Mouse (Mus musculus) common myeloid progenitor, adult 5-6 weeks (primary cell): ENCODE data around the gene Borcs5. TPM values are rescaled to one million over a fixed set of nuclear protein-coding genes. Genes with fewer than 3 reads are reported as not detected.

ENCODE experiments used
- ATAC-seq: replicated peaks from 2 replicates; pipeline ENCODE4 v1.8.0; 2016; ENCODE audit warnings: low read depth, mild to moderate bottlenecking, moderate TSS enrichment, inconsistent platforms; ENCODE audit not compliant: poor library complexity, severe bottlenecking
- total RNA-seq: library from RNA; stranded (forward); fragments of 200-1000, 187-1606 nt; gene quantifications from 2 replicates; pipeline ENCODE4 v1.2.3, GENCODE M21; 2017

The Borcs5 gene
- total RNA-seq: 12.4 and 13.4 TPM in 2 replicates

DNA sequence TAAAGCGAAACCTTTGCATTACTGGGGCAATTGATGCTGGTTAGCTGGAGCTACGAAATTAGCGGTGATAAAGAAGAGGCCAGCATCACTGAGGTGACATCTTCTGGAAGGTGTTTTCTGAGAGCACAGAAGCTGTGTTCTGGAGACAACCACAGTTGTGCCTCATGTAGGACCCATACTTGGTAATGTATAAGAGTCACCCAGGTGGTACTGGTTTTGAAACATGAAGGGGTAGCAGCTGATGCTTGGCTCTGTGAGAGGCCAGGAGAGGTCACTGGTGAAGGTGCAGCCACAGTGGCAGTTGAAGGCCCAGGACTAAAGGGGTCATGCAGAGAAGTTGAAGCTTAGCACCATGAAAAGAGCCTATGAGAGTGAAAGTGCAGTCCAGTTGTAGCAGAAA, at the start of gene Borcs5:
Borcs5 (plus strand) TSS at position 301 of the 400 bp plus-strand sequence.
- no peak for ATAC-seq

DNA sequence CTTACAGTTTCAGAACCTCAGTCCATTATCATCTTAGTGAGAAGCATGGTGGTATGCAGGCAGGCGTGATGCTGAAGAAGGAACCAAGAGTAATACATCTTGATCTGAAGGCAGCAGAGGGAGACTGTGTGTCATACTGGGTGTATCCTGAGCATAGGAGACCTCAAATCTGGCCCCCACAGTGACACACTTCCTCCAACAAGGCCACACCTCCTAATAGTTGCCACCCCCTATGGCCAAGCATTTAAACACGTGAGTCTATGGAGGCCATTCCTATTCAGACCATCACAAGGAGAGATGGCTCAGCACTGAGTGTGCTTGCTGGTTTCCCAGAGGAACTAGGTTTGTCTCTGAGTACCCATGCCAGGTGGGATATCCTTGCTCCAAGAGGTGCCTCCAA, 47.7 kb upstream of the Borcs5 start:
- ATAC-seq: no peak

- peak; percentile 89 for ATAC-seq
Observed at GRCm38 (mm10) chr6:134594569-134595442, 44.5 kb upstream of the Borcs5 start.

GRCm38 (mm10) chr6:134597651-134598229, 41.6 kb upstream of the Borcs5 start:
- ATAC-seq: no peak

GRCm38 (mm10) chr6:134599239-134599638, 40.1 kb upstream of the Borcs5 start:
- no peak for ATAC-seq

- ATAC-seq: no peak
Observed at GRCm38 (mm10) chr6:134601130-134601529, 38.2 kb upstream of the Borcs5 start.

GRCm38 (mm10) chr6:134601766-134602165, 37.5 kb upstream of the Borcs5 start:
- no peak for ATAC-seq

- no peak for ATAC-seq
Observed at GRCm38 (mm10) chr6:134602371-134603003, 36.8 kb upstream of the Borcs5 start.

DNA sequence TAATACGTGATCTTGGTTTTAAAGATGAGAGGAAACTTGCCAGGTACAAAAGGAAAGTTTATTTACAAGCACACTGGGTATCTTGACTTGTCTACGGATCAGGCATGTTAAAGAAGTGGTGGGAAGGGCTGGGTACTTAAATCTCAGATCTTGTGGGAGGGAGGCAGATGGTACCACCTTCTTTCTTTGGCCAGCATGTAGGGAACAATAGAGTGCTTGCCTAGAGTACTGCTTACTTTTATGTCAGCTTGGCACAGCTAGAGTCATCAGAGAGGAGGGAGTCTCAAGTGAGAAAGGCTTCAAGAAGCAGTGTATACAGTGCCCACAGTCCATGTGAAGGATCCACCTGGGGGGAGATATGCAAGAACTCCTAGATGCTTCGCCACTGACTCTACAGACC, 34.1 kb upstream of the Borcs5 start:
- ATAC-seq: no peak

DNA sequence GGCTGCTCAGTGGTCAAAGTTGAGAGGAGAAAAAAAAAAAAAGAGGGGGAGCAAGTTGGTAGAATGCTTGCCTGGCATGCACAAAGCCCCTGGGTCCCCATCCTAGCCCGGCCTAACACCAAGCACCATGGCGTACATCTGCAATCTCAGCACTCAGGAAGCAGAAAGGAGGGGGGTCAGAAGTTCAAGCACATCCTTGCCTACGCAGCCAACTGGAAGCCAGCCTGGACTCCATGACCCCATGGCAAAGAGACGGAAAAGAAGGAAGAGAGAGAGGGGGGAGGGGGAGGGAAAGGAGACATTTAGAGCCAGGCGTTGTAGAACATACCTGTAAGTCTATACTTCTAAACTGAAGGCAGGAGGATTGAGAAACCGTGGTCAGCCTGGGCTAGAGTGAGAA, 32.8 kb upstream of the Borcs5 start:
- no peak for ATAC-seq

DNA sequence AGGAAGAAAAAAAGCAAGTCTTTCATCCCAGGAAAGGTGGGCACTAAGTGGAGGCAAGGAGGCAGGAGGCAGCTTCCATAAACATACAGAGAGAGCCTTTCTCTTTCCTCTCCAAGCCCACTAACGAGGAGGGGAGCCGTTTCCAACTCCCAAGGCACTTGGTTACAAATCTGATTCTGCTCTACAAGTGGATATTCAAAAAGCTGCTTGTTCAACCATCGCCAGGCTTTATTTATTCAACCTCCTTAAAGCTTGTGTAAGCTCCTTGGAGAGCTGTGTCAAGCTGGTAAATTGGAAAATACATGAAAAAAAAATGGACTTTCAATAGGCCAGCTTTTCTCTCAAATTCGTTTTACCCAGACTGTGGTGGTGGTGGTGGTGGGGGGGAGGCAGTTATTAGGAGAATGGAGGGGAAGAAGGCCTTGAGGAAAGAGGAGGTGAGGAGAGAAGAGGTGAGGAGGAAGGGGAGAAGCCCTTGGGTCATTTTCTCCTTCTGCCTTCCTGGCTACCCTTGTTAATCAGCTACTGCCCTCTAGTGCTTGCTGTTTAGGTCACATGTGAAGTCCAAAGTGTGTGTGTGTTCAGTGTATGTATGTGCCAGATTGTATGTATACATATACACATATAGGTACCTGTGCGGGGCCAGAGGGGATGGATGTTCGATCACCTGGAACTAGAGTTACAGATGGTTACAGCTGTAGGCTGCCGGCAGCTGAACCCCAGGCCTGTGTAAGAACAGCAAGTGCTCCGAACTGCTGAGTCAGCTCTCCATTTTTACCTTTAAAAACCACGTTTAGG, 32.2 kb upstream of the Borcs5 start:
- peak; percentile 79; the same call in 1 of the 2 replicates for ATAC-seq

GRCm38 (mm10) chr6:134610380-134610779, 28.9 kb upstream of the Borcs5 start:
- ATAC-seq: no peak

DNA sequence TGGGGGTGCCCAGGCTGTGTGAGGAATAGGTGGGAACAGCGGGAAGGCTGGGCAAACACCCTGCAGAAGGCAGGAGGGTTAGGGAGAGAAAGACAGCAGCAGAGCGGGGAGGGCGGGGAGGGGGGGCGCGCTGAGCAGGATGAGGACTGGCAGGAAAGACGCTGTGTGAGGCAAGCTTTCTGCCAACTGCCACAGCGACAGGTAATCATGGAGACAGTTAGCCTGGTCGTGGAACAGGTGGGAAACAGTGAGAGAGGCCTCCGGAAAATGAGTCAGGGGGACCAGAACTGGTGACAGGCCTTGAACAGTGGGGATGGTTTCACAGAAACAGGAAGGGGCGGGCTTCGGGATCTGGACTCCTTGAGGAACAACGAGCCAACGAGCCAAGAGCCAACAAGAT, 27.4 kb upstream of the Borcs5 start:
- ATAC-seq: no peak

DNA sequence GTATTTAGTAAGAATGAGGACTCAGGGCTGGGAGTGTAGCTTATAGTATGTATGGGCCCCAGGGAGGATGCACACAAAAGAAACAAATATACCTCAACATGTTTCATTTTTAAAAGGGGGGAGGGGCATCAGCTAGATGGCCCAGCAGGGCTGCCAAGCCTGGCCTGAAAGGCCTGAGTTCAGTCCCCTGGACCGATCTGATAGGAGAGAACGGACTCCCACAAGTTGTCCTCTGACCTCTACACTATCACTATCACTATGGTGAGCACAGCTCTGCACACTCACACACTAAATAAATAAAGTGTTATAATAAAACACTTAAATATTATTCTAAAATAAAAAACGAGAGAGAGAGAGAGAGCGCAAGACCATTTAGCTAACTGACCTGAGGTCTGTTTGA, 25.0 kb upstream of the Borcs5 start:
- peak; percentile 12 for ATAC-seq

DNA sequence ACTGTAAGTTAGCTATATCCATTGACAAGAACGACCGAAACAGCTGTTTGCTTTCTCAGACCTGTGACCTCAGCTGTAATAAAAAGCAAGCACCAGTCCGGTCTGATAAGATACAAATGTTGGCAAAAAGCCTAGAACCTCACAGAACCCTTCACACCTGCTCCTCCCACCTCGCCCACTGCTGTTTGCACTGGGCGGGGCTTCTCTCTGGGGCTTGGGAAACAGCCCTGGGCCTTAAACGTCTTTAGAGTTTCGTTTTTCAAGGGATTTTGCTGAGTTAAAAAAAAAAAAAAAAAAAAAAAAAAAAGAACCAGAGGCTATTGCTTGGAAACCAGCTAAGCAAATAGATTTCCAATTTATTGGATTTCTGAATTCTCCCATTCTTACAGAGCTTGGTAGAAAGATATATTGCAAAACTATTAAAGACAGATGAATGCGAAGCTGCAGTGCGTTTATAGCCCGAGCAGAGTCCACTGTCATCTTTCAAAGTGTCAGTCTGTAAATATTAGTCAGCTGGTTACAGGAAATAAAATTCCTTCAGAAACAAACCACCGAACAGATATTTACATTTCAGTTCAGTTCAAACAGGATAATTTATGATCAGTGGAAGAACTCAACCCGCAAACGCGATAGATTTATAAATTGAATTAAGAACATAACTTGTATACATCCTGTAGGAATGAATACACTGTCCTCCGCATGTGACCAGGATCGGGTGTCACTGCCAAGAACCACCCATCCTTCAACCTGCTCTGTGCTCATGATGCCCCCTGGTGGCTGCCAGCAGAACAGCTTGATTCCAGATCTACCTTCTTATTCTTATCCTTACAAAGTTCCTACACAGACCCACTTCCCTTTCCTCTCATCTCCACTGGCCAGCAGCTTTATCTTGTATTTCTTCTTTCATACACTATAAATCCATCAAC, 24.3 kb upstream of the Borcs5 start:
- peak; percentile 92 for ATAC-seq

GRCm38 (mm10) chr6:134617589-134617988, 21.7 kb upstream of the Borcs5 start:
- no peak for ATAC-seq

- no peak for ATAC-seq
Observed at GRCm38 (mm10) chr6:134620129-134620528, 19.2 kb upstream of the Borcs5 start.

DNA sequence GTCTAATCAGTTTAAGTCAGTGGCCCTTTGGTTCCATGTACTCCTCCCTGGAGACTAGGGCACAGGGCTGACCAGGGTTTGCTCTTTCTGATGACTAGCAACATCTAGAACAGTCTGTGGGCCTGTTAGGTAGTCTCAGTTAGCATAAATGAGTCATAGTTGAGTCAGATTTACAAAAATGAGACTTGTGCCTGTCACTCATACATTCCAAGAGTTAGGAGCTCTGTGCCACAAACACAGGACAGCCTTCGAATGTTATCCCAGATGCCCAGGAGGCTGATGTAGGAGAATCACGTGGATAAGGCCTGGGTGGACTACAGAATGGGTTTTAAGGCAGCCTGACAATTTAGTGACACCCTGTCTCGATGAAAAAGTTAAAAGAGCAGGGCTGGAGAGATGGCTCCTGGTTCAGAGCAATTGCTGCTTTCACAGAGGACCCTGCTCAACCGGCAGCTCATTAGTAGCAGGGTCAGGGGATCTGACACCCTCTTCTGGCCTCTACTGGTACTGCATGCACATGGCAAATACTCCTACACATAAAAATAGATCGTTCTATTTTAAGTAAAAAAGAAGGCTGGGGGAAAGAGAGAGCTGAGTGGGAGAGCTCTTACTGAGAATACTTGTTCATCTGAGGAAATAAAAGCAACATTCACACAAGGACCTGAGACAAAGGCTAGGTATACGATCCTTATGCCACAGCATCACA, 18.3 kb upstream of the Borcs5 start:
- ATAC-seq: peak; percentile 78

GRCm38 (mm10) chr6:134621552-134621949, 17.8 kb upstream of the Borcs5 start:
- no peak for ATAC-seq
